Mouse (Mus musculus) limb, embryonic 13.5 days (tissue): ENCODE measurements around the gene Gls. TPM values are rescaled to one million over a fixed set of nuclear protein-coding genes. Genes with fewer than 3 reads are reported as not detected.

Source experiments
- polyA plus RNA-seq: library from polyadenylated mRNA; unstranded; fragments of >200 nt; fragmentation: Nextera tagmentation; extraction: Ambion mirVana; gene quantifications from 2 replicates; pipeline ENCODE4 v1.2.1, GENCODE M21; 2015

Gls gene
- polyA plus RNA-seq, 1 experiment from 2014 or later, result 22.6 TPM

Other genes with a start within 250 kb of the Gls start
- 1.3 and 1.4 TPM in 2 replicates for gene Stat4, start 246.1 kb downstream of the Gls start, polyA plus RNA-seq
- 19.4 and 20.3 TPM in 2 replicates for gene Stat1, start 113.8 kb downstream of the Gls start, polyA plus RNA-seq